Mouse (Mus musculus): ENCODE results near the gene Mcemp1. TPM values are rescaled to one million over a fixed set of nuclear protein-coding genes. Genes with fewer than 3 reads are reported as not detected.

Mcemp1 gene
- total and polyA plus RNA-seq, 2 experiments from 2014 or later = 0.23 TPM; not detected in 1

- no peak within 1 kb of the TSS for H3K27ac ChIP-seq (ENCODE audit: low read depth, low read length)
- WGBS = 6% methylated on average over 47 of the region's 47 CpGs
- peaks cover 4% of the 10 kb centered on the region; the same call in 1 of the 2 replicates for H3K4me1 ChIP-seq (ENCODE audit: insufficient read depth, low read length)
- no peak; the same call in 1 of the 2 replicates for TF ChIP-seq CTCF (IDR thresholded peaks at IDR 0.05)
- DNase-seq (ENCODE audit: low spot score) (peak; percentile 43), ATAC-seq (ENCODE audit: low FRiP score) (peak; percentile 74)
- no peaks in the 10 kb centered on the region for H3K36me3 ChIP-seq (ENCODE audit: insufficient read depth, low read length)
- H3K9ac ChIP-seq (replicated peaks; ENCODE audit: low read length, poor library complexity, severe bottlenecking) = peak within 1 kb of the TSS; percentile 51
- peak within 1 kb of the TSS; percentile 44 for H3K4me3 ChIP-seq (ENCODE audit: low read depth, low read length)
- H3K4me2 ChIP-seq (ENCODE audit: low read depth, low read length, poor library complexity, severe bottlenecking) = peak within 1 kb of the TSS; percentile 60
- H3K27me3 ChIP-seq (ENCODE audit: insufficient read depth, low read length) = peaks cover 9% of the 10 kb centered on the region; the same call in 1 of the 2 replicates
- H3K9me3 ChIP-seq (ENCODE audit: low read length) = no peaks in the 10 kb centered on the region
Observed at GRCm38 (mm10) chr8:3630647-3631477, 34.7 kb upstream of the Mcemp1 start, which contains the start of gene Stxbp2. Gene Stxbp2 (plus strand): TSS chr8:3630955.

- H3K4me3 ChIP-seq (ENCODE audit: low read depth, low read length) = peak overlapping the region; percentile 44
- H3K4me2 ChIP-seq (ENCODE audit: low read depth, low read length, poor library complexity, severe bottlenecking) = peak overlapping the region; percentile 60
- ATAC-seq (ENCODE audit: low FRiP score) = 0 out of 2 replicates have a peak, but pooled peaks have one; percentile 5
- 0 out of 2 replicates have a peak, but pooled peaks cover 5% of the 10 kb centered on the region for H3K36me3 ChIP-seq (ENCODE audit: insufficient read depth, low read length)
- no peaks in the 10 kb centered on the region for H3K9me3 ChIP-seq (ENCODE audit: low read length)
- 23% methylated on average over 8 of the region's 8 CpGs for WGBS
- DNase-seq (ENCODE audit: low spot score) = no peak
- H3K27me3 ChIP-seq (ENCODE audit: insufficient read depth, low read length) = peaks cover 9% of the 10 kb centered on the region; the same call in 1 of the 2 replicates
- peaks cover 4% of the 10 kb centered on the region; the same call in 1 of the 2 replicates for H3K4me1 ChIP-seq (ENCODE audit: insufficient read depth, low read length)
- no peak overlapping the region for H3K27ac ChIP-seq (ENCODE audit: low read depth, low read length)
- TF ChIP-seq CTCF (IDR thresholded peaks at IDR 0.05) = no peak
- H3K9ac ChIP-seq (replicated peaks; ENCODE audit: low read length, poor library complexity, severe bottlenecking) = peak overlapping the region; percentile 51
Observed at GRCm38 (mm10) chr8:3631478-3631875, 34.1 kb upstream of the Mcemp1 start.

- Histone ChIP-seq H3K27me3 (ENCODE audit: insufficient read depth, low read length) (no peaks in the 10 kb centered on the region), H3K27ac (ENCODE audit: low read depth, low read length) (no peak overlapping the region), H3K36me3 (ENCODE audit: insufficient read depth, low read length) (no peaks in the 10 kb centered on the region), H3K9me3 (ENCODE audit: low read length) (no peaks in the 10 kb centered on the region), H3K4me2 (ENCODE audit: low read depth, low read length, poor library complexity, severe bottlenecking) (no peak overlapping the region), H3K4me3 (ENCODE audit: low read depth, low read length) (no peak overlapping the region), H3K4me1 (ENCODE audit: insufficient read depth, low read length) (no peaks in the 10 kb centered on the region), H3K9ac (replicated peaks; ENCODE audit: low read length, poor library complexity, severe bottlenecking) (no peak overlapping the region)
- no peak for ATAC-seq (ENCODE audit: low FRiP score)
- 18% methylated on average over 5 of the region's 5 CpGs for WGBS
- DNase-seq (ENCODE audit: low spot score) = peak; percentile 10
- no peak for TF ChIP-seq CTCF (IDR thresholded peaks at IDR 0.05)
Observed at GRCm38 (mm10) chr8:3645804-3646203, 19.8 kb upstream of the Mcemp1 start.

GRCm38 (mm10) chr8:3646824-3647531, 18.6 kb upstream of the Mcemp1 start:
- WGBS = 87% methylated on average over 6 of the region's 6 CpGs
- Histone ChIP-seq H3K27ac (ENCODE audit: low read depth, low read length) (no peak overlapping the region), H3K9me3 (ENCODE audit: low read length) (no peaks in the 10 kb centered on the region), H3K4me2 (ENCODE audit: low read depth, low read length, poor library complexity, severe bottlenecking) (no peak overlapping the region), H3K4me3 (ENCODE audit: low read depth, low read length) (no peak overlapping the region), H3K27me3 (ENCODE audit: insufficient read depth, low read length) (no peaks in the 10 kb centered on the region), H3K36me3 (ENCODE audit: insufficient read depth, low read length) (no peaks in the 10 kb centered on the region), H3K4me1 (ENCODE audit: insufficient read depth, low read length) (no peaks in the 10 kb centered on the region), H3K9ac (replicated peaks; ENCODE audit: low read length, poor library complexity, severe bottlenecking) (no peak overlapping the region)
- DNase-seq (ENCODE audit: low spot score) = no peak
- ATAC-seq (ENCODE audit: low FRiP score) = no peak
- no peak for TF ChIP-seq CTCF (IDR thresholded peaks at IDR 0.05)

- WGBS = 82% methylated on average over 4 of the region's 4 CpGs
- DNase-seq (ENCODE audit: low spot score) (no peak), ATAC-seq (ENCODE audit: low FRiP score) (no peak)
- TF ChIP-seq CTCF (IDR thresholded peaks at IDR 0.05) = no peak
- H3K4me1 ChIP-seq (ENCODE audit: insufficient read depth, low read length) = no peaks in the 10 kb centered on the region
- H3K9me3 ChIP-seq (ENCODE audit: low read length) = no peaks in the 10 kb centered on the region
- H3K4me3 ChIP-seq (ENCODE audit: low read depth, low read length) = no peak overlapping the region
- no peaks in the 10 kb centered on the region for H3K27me3 ChIP-seq (ENCODE audit: insufficient read depth, low read length)
- H3K4me2 ChIP-seq (ENCODE audit: low read depth, low read length, poor library complexity, severe bottlenecking) = no peak overlapping the region
- no peak overlapping the region for H3K9ac ChIP-seq (replicated peaks; ENCODE audit: low read length, poor library complexity, severe bottlenecking)
- no peak overlapping the region for H3K27ac ChIP-seq (ENCODE audit: low read depth, low read length)
- H3K36me3 ChIP-seq (ENCODE audit: insufficient read depth, low read length) = no peaks in the 10 kb centered on the region
Observed at GRCm38 (mm10) chr8:3647561-3647960, 18.0 kb upstream of the Mcemp1 start.
